Mouse (Mus musculus) skeletal muscle tissue, postnatal 0 days (tissue): ENCODE measurements around the gene Mcm8. TPM values are rescaled to one million over a fixed set of nuclear protein-coding genes. Genes with fewer than 3 reads are reported as not detected.

Experiments used
- polyA plus RNA-seq: library from polyadenylated mRNA; unstranded; fragments of >200 nt; fragmentation: Nextera tagmentation; extraction: Ambion mirVana; gene quantifications from 2 replicates; pipeline ENCODE4 v1.2.1, GENCODE M21; 2015

The Mcm8 gene
- 2.1 and 2.7 TPM in 2 replicates for polyA plus RNA-seq

GRCm38 (mm10) chr2:132815608-132816314 lies at the start of gene Mcm8, which contains the start of gene Trmt6:
TSS of gene Mcm8 (plus strand) at chr2:132816141.
TSS of gene Trmt6 (minus strand) at chr2:132816055.

DNA sequence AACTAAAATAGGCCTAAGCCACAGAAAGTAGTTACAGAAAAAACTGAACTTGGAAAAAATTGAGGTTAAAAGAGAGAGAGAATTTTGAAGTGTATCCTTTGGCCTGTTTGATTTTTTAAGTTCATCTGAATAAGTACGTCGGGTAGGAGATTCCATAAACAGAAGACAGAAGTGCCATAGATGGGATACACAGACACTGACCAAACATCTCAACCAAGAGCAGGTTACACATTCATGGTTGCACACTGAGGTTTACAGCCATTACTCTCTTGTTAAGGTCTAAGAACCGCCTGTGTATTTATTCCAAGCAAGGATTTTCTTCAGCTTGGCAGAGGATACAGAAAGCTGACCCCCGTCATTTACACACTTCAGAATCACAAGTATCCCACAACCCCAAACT lies 35.0 kb upstream of the Mcm8 start, which contains the start of gene Chgb:
TSS of gene Chgb (plus strand) at position 301 of the 400 bp plus-strand sequence.

DNA sequence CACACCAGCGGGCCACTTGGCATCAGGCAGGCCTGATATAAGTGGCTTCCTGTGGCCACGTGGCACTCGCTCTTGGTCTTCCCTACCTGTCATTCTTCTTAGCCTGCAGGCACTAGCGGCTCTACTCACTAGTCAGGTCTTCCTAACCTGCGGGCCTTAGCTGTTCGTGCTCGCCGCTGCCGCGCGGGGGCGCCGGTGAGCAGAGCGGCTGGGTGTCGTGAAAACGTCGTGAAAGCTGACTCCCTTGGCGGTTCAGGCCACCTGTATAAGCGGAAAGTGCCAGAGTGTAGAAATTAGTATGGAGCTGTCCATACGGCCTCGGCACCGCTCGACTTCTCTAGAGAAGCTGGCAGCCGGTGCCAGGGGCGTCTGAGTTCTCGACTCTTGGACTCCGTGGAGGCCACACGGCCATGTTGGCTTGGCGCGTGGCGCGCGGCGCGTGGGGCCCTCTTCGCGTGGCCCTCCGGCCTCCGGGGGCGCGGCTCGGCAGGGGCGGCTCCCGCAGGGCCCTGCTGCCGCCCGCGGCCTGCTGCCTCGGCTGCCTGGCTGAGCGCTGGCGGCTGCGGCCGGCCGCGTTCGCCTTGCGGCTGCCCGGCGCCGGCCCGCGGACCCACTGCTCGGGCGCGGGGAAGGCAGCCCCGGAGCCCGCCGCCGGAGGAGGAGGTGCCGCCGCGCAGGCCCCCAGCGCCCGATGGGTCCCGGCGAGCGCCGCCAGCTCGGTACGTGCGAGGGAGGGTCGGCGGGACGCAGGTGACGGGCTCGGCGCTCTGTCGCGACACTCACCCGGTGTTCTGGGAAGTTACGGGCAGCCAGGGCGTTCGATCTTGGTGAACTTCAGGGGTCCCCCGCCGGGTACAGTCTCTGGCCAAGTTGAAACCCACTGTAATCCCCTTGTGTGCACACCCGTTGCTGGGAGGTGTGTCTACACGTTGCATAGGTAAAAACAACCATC lies 30.7 kb downstream of the Mcm8 start, which contains the start of gene Crls1:
TSS of gene Crls1 (plus strand) at position 260 of the 952 bp plus-strand sequence.

GRCm38 (mm10) chr2:132880844-132881645 lies 65.1 kb downstream of the Mcm8 start, which contains the start of gene Lrrn4:
TSS of gene Lrrn4 (minus strand) at chr2:132880891.

Other genes with a start within 250 kb of the Mcm8 start
- 36.8 and 40.2 TPM in 2 replicates for gene Gpcpd1, start 228.4 kb upstream of the Mcm8 start, polyA plus RNA-seq
- gene Shld1, start 129.2 kb upstream of the Mcm8 start, polyA plus RNA-seq: 7.3 TPM in 2 replicates
- 0.05 and 0.15 TPM in 2 replicates for gene Chgb, start 34.9 kb upstream of the Mcm8 start, polyA plus RNA-seq
- 19.0 and 19.9 TPM in 2 replicates for gene Trmt6, start 86 bp upstream of the Mcm8 start, polyA plus RNA-seq
- gene Crls1, start 30.5 kb downstream of the Mcm8 start, polyA plus RNA-seq: 17.1 and 17.6 TPM in 2 replicates
- 0.09 TPM in 1 of 2 replicates, not detected in the other for gene Lrrn4, start 64.8 kb downstream of the Mcm8 start, polyA plus RNA-seq
- 0.50 TPM in 1 of 2 replicates, not detected in the other for gene Fermt1, start 129.8 kb downstream of the Mcm8 start, polyA plus RNA-seq